Mouse (Mus musculus): ENCODE data around the gene Hist1h2ad. TPM values are rescaled to one million over a fixed set of nuclear protein-coding genes. Genes with fewer than 3 reads are reported as not detected.
A peak's percentile ranks its signal among the peaks of the same experiment; 100 is the strongest.
"Not testable (repeated sequence)": the region's sequence is repeated elsewhere in the genome, so short reads cannot be mapped to it uniquely, and the experiment has no call there.

Gene Hist1h2ad
- polyA plus RNA-seq, 1 experiment from 2014 or later, result 1.3 TPM

GRCm38 (mm10) chr13:23611638-23612037 is 37.5 kb downstream of the Hist1h2ad start:
- no peak for TF ChIP-seq CTCF (IDR thresholded peaks at IDR 0.05; ENCODE audit: low read depth)
- Histone ChIP-seq H3K27ac (ENCODE audit: low read depth, low read length) (no peak overlapping the region), H3K27me3 (replicated peaks; ENCODE audit: control insufficient read depth, insufficient read depth, low read length) (no peaks in the 10 kb centered on the region), H3K4me2 (replicated peaks; ENCODE audit: low read depth) (no peak overlapping the region), H3K9me3 (ENCODE audit: control insufficient read depth) (no peaks in the 10 kb centered on the region), H3K36me3 (ENCODE audit: control insufficient read depth, insufficient read depth) (no peaks in the 10 kb centered on the region), H3K4me3 (ENCODE audit: low read depth, low read length) (no peak overlapping the region), H3K4me1 (replicated peaks; ENCODE audit: control insufficient read depth, insufficient read depth, low read length) (no peaks in the 10 kb centered on the region), H3K9ac (ENCODE audit: low read depth, low read length) (no peak overlapping the region)
- ATAC-seq, result no peak
- 92% methylated on average over 3 of the region's 3 CpGs for WGBS

- WGBS, result 48% methylated on average over 12 of the region's 12 CpGs
These were observed 46.0 kb downstream of the Hist1h2ad start for GRCm38 (mm10) chr13:23620056-23620732.

GRCm38 (mm10) chr13:23620733-23621531 is 46.8 kb downstream of the Hist1h2ad start, which contains the start of gene Hist1h2be:
Gene Hist1h2be (minus strand): TSS chr13:23621124.
- Histone ChIP-seq H3K4me2 (replicated peaks; ENCODE audit: low read depth) (peak within 1 kb of the TSS; percentile 95), H3K4me3 (ENCODE audit: low read depth, low read length) (peak within 1 kb of the TSS; percentile 69), H3K27ac (ENCODE audit: low read depth, low read length) (peak within 1 kb of the TSS; percentile 96), H3K9ac (ENCODE audit: low read depth, low read length) (peak within 1 kb of the TSS; percentile 93), H3K9me3 (ENCODE audit: control insufficient read depth) (no peaks in the 10 kb centered on the region), H3K27me3 (replicated peaks; ENCODE audit: control insufficient read depth, insufficient read depth, low read length) (no peaks in the 10 kb centered on the region), H3K36me3 (ENCODE audit: control insufficient read depth, insufficient read depth) (no peaks in the 10 kb centered on the region), H3K4me1 (replicated peaks; ENCODE audit: control insufficient read depth, insufficient read depth, low read length) (0 out of 2 replicates have a peak, but pooled peaks cover 3% of the 10 kb centered on the region)
- peak; percentile 77 for ATAC-seq
- no peak for TF ChIP-seq CTCF (IDR thresholded peaks at IDR 0.05; ENCODE audit: low read depth)
- under 1% methylated on average over 27 of the region's 27 CpGs for WGBS

More at GRCm38 (mm10) chr13:23620056-23620732, 46.0 kb downstream of the Hist1h2ad start:
- Histone ChIP-seq H3K9me3 (ENCODE audit: control insufficient read depth) (no peaks in the 10 kb centered on the region), H3K27me3 (replicated peaks; ENCODE audit: control insufficient read depth, insufficient read depth, low read length) (no peaks in the 10 kb centered on the region), H3K36me3 (ENCODE audit: control insufficient read depth, insufficient read depth) (no peaks in the 10 kb centered on the region), H3K9ac (ENCODE audit: low read depth, low read length) (peak overlapping the region; percentile 55; the same call in 1 of the 2 replicates), H3K4me1 (replicated peaks; ENCODE audit: control insufficient read depth, insufficient read depth, low read length) (0 out of 2 replicates have a peak, but pooled peaks cover 3% of the 10 kb centered on the region), H3K4me3 (ENCODE audit: low read depth, low read length) (peak overlapping the region; percentile 69), H3K27ac (ENCODE audit: low read depth, low read length) (peak overlapping the region; percentile 96), H3K4me2 (replicated peaks; ENCODE audit: low read depth) (peak overlapping the region; percentile 95)
- ATAC-seq, result no peak
- no peak for TF ChIP-seq CTCF (IDR thresholded peaks at IDR 0.05; ENCODE audit: low read depth)

- peak overlapping the region; percentile 69 for H3K4me3 ChIP-seq (ENCODE audit: low read depth, low read length)
- H3K9ac ChIP-seq (ENCODE audit: low read depth, low read length), result peak overlapping the region; percentile 93
- H3K4me2 ChIP-seq (replicated peaks; ENCODE audit: low read depth), result peak overlapping the region; percentile 95
- no peak for TF ChIP-seq CTCF (IDR thresholded peaks at IDR 0.05; ENCODE audit: low read depth)
- peak overlapping the region; percentile 96 for H3K27ac ChIP-seq (ENCODE audit: low read depth, low read length)
- 0 out of 2 replicates have a peak, but pooled peaks cover 3% of the 10 kb centered on the region for H3K4me1 ChIP-seq (replicated peaks; ENCODE audit: control insufficient read depth, insufficient read depth, low read length)
- no peaks in the 10 kb centered on the region for H3K27me3 ChIP-seq (replicated peaks; ENCODE audit: control insufficient read depth, insufficient read depth, low read length)
- H3K36me3 ChIP-seq (ENCODE audit: control insufficient read depth, insufficient read depth), result no peaks in the 10 kb centered on the region
- WGBS, result 0% methylated on average over 18 of the region's 18 CpGs
- H3K9me3 ChIP-seq (ENCODE audit: control insufficient read depth), result no peaks in the 10 kb centered on the region
- peak; percentile 83 for ATAC-seq
These were observed 47.5 kb downstream of the Hist1h2ad start for GRCm38 (mm10) chr13:23621532-23622174.

GRCm38 (mm10) chr13:23622175-23622671 is 48.0 kb downstream of the Hist1h2ad start, which contains the start of gene Hist1h1e:
Gene Hist1h1e (minus strand): TSS chr13:23622558.
- not testable (repeated sequence) for H3K9me3 ChIP-seq (ENCODE audit: control insufficient read depth); H3K36me3 ChIP-seq (ENCODE audit: control insufficient read depth, insufficient read depth); H3K4me1 ChIP-seq (replicated peaks; ENCODE audit: control insufficient read depth, insufficient read depth, low read length); H3K27me3 ChIP-seq (replicated peaks; ENCODE audit: control insufficient read depth, insufficient read depth, low read length)
- H3K4me2 ChIP-seq (replicated peaks; ENCODE audit: low read depth), result peak within 1 kb of the TSS; percentile 95
- H3K9ac ChIP-seq (ENCODE audit: low read depth, low read length), result peak within 1 kb of the TSS; percentile 93
- peak; percentile 89 for ATAC-seq
- under 1% methylated on average over 53 of the region's 53 CpGs for WGBS
- H3K27ac ChIP-seq (ENCODE audit: low read depth, low read length), result peak within 1 kb of the TSS; percentile 96
- H3K4me3 ChIP-seq (ENCODE audit: low read depth, low read length), result peak within 1 kb of the TSS; percentile 69

All from intestine, postnatal 0 days (tissue).